Mouse (Mus musculus): ENCODE results near the gene Chd9.

Gene Chd9

DNA sequence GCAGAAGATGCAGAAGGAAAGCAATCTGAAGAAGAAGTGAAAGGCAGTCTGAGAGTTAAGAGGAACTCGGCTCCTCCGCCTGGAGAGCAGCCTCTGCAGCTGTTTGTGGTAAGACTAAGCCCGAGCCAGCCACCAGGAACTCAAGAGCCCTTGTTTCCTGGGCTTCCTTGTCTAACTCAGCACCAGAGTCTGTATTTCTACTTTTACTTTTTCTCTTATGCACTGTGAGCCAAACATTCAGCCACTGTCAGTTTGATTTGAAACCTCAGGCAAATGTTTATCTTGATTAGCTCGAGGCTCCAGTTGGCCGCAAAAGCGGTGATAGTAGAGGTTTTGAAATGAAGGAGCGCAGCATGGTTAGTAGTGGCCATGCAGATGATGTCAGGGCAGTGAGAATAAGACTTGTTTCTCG, 148.8 kb downstream of the Chd9 start:
- no peak for DNase-seq (ENCODE audit: low spot score in 2 of 2)

DNA sequence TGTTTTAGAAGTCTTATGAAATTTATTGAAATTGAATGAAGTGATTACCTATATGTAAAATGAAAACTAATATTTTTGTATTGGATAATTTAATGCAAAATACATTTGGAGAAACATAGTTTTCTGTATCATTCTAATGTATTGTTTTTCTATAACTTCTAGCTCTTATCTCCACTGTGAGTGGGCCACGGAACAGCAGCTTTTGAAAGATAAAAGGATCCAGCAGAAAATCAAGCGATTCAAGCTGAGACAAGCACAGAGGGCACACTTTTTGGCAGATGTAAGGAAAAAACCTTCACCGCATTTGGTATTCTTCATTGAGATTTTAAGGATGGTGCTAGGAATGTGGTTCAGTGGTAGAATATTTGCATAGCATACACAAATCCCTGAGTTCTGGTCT, 150.6 kb downstream of the Chd9 start:
- no peak for DNase-seq (ENCODE audit: low spot score in 2 of 2)

DNA sequence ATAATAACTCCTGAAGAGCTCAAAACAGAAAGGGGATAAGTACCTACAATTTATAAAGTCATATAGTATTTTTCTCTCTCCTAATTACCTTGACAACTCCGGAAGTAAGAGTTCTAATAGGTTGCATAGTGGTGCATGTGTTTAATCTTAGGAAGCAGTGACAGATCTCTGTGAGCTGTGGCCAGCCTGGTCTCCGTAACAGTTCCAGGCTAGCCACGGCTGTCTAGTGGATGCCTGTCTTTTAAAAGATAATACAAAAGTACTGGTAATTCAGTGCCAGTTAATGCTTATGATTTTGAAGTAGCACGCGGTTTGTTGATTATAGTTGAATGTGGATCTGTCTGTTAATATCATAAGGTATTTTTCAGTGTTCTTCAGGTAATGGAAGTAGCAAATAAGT, 151.1 kb downstream of the Chd9 start:
- DNase-seq (ENCODE audit: low spot score in 2 of 2) = no peak

DNA sequence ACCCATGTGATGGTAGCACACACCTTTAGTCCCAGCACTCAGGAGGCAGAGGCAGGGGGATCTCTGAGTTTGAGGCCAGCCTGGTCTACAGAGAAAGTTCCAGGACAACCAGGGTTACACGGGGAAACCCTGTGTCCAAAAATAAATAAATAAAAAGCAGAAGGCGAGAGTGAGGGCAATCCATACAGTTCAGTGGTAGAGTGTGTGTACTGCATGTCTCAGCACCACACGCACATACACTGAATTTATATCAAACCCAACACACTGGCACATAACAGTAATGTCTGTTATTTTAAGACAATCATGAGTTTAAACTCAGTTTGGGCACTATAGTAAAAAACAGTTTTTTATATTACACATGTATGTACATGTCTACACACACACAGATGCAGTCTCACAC, 153.9 kb downstream of the Chd9 start:
- no peak for DNase-seq (ENCODE audit: low spot score in 2 of 2)

DNA sequence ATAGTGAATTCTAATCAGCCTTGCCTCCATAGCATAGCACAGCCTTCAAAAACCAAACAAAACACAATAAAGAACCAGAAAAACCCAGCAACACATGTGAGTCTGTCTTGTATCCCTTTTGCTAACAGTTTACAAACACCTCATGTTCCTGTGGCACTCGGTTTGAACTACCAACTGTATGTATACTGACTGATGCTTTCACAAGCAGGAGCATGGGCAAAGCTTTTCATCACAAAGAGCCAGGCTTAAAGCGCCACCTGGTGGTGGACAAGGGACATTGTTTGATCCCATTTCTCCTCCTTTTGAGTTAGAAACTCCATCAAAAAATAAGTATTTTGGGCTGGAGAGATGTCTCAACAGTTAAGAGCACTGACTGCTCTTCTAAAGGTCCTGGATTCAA, 191.6 kb downstream of the Chd9 start:
- DNase-seq (ENCODE audit: low spot score in 2 of 2) = peak; percentile 45 to 51

DNA sequence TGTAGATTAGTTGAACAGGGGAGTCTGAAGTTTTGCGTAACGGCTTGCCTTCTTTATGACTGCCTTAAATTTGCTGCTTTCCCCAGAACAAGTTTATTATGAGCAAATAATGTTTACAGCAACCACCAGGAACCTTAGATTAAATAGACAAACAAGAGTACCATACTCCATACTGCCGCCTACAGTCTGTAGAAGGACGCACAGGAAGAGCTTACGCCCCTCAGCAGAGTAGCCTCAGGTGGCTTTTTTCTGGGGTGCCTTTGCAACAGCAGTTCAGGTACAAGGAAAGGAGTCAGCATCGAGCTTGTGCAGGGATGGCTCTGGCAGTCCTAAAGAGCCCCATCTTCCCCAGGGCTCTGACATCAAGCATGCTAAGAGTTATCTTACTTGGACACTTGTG, 206.3 kb downstream of the Chd9 start:
- no peak for DNase-seq (ENCODE audit: low spot score in 2 of 2)

DNA sequence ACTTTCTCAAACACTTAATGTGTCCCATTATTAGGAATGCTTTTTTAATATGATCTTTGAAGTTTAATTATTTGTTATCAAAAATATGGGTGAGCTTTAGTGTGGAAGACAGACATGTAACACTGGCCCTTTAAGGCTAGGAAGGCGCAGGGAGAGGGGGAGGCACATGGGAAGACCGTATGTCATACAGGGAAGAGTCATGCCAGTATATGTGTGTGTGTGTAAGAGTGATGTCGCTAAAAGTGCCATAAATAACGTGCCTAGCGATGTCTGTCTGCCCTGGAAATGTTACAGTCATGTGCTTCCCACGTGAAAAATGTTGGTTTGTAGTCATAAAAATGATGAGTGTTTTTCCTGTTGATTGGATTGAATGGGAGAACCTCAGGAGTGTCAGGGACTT, 208.8 kb downstream of the Chd9 start:
- no peak for DNase-seq (ENCODE audit: low spot score in 2 of 2)

DNA sequence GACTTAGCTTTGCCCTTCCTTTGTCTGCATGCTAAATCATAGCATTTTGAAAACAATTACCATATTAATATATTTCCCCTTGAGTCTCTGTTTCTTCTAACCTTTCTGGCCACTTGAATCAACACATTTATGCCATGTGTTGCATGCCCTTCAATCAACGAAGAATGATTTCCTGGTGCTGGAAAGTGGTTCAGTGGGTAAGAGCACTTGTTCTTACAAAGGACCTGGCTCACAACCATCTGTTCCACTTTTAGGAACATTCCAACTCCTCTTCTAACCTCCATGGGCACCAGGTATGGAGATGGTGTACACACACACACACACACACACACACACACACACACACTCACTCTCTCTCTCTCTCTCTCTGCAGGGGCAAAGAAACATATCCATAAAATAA, 210.5 kb downstream of the Chd9 start:
- DNase-seq (ENCODE audit: low spot score in 2 of 2) = no peak

DNA sequence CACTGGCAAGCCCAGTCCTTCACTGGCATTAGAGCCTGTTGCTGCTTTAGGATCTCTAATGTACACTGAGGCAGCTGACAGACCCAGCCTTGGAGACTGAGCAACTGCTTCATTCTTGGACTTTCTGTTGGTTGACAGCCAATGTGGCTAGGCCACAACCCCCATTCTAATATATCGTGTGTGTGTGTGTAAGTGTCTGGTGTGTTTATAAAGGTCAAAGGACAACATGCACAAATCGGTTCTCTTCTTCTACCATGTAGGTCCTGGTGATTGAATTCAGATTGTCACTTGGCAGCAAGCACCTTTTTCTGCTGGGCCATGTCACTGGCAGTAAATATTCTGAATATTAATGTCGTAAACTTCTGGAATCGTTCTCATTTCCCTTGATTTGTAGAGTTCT, 218.2 kb downstream of the Chd9 start:
- no peak for DNase-seq (ENCODE audit: low spot score in 2 of 2)

DNA sequence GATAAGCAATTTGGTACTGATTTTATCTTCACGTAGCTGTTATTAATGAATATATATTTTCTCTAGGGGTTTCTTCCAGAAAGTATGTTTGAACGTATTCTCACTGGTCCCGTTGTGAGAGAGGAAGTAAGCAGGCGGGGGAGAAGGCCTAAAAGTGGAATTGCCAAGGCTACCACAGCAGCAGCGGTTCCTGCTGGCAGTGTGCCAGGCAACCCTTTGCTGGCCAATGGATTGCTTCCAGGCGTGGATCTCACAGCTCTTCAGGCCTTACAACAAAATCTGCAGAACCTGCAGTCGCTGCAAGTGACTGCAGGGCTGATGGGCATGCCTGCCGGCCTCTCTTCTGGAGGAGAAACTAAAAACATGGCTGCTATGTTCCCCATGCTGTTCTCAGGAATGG, 222.9 kb downstream of the Chd9 start:
- DNase-seq (ENCODE audit: low spot score in 2 of 2) = peak in 1 of 2 experiments; percentile 71

DNA sequence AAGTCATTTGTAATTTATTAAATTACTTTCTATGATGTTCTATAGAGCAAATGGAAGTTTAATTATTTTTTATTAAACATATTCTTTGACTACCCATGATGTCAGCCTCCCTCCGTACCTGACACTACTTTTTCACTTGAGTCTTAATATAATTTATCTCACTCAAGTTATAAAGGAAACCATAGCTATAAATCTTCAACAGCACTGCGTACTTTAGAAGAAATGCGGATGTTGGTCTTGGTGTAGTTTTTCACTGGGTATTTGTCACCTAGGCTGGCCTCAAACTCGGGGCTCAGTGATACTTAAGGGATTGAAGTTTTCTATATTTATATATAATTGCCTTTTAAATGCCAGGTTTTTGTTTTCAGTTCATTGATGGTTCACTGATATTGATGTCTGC, 226.3 kb downstream of the Chd9 start:
- no peak for DNase-seq (ENCODE audit: low spot score in 2 of 2)

DNA sequence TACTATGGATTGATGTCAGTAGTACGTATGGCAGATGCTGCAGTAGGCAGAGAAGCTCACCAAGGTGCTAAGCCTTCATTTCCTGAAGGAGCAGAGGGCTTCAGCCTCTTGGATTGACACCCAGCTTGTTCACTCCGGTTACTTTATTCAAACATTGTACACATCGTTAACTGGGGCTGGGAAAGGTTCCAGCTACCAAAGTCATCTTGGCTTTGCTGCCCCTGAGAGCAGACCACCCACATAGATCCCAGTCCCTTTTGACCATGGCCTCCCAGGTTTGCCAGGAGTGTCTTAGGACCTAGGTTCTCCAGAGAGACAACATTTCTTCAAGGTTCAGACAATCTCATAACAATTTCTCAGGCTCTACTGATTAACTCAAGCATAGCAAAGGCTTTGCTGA, 228.7 kb downstream of the Chd9 start:
- DNase-seq (ENCODE audit: low spot score in 2 of 2) = no peak

DNA sequence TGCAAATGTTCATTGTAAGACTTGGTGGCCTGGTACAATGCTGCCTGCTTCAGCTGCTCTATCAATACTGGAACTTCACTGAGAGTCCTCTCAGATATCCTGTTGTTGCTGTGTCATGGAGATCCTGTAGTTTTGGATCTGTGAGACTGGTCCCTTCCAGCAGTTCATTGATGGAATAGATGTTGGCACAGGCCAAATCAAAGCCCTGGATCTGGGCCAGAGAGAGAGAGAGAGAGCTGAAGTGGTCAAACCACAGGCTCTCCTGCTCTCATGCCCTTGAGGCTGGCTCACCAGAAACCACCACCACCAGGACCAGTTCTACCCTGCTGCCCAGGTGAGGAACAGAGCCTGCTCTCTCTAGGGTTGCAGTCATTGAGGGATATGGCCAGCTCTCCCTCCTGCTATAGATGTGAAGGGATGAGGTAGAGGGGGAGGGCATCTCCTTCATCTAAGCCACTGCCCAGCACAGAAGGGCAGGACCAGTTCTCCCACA, 231.0 kb downstream of the Chd9 start:
- no peak for DNase-seq (ENCODE audit: low spot score in 2 of 2)

DNA sequence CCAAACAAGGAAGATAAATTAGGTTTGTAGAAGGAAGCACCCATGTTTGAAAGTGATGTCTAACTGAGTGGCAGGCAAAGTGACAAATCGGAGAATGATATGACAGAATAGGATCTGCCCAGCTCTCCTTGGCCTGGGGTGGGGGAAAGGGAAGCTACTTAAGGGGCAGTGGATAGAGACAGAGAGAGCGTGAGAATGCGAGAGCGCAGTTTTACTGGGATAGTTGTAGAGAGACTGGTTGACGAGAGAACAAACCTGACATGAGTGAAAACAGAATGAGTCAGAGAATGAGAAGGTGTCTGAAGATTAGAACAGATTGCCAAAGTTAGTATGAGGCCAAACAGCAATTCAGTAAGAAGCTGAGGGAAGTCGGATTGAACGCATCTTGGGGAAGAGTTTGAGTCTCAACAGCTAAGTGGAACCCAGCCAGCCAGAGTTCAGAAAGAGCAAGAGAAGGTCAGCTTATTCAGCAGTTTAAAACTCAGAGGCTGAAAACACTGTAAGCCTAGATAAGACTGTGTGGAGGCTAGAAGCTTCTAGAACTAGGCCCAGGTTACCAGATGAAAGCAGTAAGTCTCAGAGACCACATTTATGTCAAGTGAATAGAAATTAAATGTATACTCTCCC, 231.8 kb downstream of the Chd9 start:
- DNase-seq (ENCODE audit: low spot score in 2 of 2) = no peak

DNA sequence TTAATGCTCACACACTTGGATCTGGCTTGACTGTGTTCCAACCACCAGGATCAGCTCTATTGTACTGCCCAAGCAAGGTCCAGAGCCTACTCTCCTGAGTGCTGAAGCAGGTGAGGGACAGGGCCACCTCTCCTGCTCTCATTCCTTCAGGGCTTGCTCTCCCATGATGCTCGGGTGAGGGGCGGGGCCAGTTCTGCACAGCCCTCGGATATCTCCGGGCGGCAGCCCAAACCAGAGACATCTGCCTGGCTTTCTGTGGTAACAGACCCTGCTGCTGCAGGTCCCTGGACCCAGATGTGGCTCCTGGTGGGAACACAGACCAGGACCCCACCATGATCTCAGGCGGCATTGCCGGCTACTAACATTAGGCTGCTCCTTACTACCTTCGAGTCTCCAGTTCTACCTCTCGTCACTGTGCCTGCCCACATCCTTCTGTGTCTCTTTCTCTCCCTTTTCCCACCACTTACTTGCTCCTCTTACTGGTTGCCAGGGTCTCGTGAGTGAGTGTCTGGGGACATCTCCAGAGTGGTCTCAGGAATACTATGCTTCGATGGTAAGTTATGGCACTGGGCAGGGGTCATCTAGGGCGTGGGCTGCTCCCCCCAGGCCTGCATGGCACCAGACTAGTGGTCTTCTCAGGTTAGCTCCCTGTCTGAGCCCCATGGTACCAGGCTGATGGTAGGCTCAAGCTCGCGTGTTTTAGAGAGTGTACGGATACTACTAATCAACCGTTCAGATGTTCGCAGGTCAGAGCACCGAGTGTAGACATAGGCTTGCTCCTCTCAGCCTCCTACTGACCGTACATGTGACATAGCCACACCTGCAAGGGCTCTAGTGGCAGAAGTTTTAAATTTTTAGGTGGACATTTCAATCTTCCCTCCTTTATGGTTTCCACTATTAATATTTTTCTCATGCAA, 232.7 kb downstream of the Chd9 start:
- DNase-seq (ENCODE audit: low spot score in 2 of 2) = no peak

DNA sequence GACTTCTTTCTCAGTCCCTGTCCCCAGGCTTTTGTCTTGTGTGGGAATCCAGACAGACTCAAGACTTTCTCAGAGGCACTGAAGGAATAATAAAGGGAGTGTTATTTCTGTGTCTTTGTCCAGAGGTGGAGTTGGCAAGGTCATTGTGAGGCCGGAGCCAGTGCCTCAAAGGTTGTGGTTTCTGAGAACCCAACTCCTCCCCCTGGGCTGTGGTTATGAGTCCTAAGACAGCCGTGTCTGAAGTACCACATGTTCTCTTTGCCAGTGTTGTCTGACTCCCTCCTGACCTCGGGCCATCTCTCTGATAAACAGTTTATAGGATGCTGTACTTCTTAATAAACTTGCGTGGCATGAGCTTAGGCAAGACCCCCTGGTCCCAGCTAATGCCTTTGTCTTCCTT, 237.0 kb downstream of the Chd9 start:
- no peak for DNase-seq (ENCODE audit: low spot score in 2 of 2)

DNA sequence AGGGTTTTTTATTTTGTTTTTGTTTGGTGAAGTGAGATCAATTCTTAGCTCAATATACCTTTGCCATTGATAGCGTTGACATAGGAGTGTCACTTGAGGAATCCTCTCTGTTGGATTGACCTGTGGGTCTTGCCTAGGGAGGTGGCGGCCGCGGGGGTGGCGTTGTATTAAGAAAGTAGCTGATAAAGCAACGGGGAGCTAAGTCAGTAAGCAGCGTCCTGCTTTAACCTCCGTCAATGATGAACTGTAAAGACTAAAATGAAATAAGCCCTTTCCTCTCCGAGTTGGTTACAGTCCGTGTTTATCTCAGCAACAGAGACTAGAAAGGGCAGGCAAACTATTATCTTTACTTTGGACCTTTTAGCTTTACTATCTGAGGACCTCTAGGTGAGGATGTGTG, 241.3 kb downstream of the Chd9 start:
- DNase-seq (ENCODE audit: low spot score in 2 of 2) = no peak

DNA sequence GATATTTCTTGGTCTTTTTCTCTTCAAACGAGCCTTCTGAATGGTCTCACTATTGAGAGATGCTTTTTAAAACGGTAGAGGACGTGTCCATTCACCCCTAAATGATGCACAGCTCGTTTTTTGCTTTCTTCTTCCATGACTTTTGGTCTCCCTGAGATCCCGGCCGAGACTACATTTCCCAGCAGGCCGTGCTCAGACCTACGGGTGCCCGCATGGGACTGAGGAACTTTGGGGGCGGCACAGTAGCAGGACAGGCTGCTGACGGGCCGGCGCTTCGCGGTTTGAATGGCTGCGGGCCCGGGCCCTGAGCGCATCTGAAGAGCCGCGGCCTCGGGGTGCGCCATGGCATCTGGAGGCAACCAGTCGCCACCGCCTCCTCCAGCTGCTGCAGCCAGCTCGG, 241.7 kb downstream of the Chd9 start, which contains the start of gene Rbl2:
Gene Rbl2, plus strand, starts transcription at position 224 of the 400 bp plus-strand sequence.
- DNase-seq (ENCODE audit: low spot score in 2 of 2) = peak; percentile 96 to 97

DNA sequence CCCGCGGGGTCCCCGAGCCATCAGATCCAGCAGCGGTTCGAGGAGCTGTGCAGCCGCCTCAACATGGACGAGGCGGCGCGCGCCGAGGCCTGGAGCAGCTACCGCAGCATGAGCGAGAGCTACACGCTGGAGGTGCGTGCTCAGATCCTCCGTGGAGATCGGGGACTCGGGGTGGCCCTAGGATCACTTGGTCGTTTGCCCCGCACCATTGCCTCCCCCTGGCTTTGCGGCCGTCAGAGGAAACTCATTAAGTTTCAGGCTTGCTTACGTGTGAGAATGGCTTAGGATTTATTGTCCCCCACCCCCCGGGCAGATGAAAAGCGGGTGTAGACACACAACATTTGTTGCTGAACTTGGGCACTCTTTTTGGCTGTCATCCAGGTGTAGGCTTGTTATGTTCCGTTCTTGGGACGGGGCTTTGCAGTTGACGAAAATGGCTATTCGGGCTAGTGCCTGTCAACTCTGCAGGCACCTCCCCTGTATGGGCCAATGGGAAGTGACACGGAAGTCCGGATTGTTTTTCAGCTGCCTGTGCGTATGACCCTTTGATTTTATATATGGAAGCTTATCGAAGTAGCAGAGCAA, 242.2 kb downstream of the Chd9 start:
- DNase-seq (ENCODE audit: low spot score in 2 of 2) = peak; percentile 69 to 83

DNA sequence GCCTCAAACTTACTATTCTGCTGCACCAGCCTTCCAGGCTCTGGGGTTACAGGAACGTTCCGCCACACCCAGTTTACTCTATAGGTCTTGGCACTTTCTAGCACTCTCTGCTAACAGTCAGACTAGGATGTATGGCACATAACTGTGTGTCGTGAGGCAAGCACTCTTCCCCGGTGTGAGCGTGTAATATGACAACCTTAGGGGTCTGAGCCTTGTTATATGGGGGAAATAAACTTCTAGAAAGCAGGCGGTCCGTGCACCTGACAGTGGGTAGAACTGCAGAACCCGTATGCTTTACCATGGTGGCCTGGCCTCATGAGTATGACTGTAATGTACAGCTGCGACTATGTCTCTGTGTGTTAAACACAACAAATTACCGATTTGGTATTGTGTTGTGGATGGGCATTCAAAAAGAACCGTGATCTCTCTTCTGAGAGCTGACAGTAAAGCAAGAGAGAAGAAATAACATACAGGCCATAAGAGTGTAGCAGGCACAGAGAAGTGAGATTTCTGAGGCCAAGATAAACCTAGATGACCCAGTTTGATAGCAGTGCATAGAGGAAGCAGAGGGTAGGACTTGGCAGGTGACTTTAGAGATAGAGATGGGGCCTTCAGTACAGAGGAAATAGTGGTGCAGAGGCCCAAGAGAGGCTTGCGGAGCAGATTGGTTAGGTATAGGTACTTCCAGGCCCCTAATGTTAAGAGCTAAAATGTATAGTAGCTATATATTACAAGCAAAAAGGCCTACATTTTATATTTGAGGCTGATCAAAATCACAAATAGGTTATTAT, 249.1 kb downstream of the Chd9 start:
- no peak for DNase-seq (ENCODE audit: low spot score in 2 of 2)

DNA sequence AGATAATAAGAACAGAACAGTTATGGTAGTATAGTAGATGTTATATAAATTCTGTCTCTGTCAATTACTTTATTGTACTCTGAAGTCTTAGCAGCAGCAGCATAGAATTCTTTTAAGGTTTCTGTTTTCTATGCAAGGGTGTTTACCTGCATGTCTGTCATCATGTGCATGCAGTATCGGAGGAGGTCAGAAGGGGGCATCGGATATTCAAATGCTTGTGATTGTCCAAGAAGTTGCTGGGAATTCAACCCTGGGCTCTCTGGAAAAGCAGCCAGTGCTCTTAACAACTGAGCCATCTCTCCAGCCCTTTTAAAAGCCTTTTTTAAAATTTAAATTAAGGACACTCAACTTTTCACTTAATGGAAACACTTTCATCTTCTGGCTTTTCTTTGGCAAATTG, 251.5 kb downstream of the Chd9 start:
- DNase-seq (ENCODE audit: low spot score in 2 of 2) = no peak

DNA sequence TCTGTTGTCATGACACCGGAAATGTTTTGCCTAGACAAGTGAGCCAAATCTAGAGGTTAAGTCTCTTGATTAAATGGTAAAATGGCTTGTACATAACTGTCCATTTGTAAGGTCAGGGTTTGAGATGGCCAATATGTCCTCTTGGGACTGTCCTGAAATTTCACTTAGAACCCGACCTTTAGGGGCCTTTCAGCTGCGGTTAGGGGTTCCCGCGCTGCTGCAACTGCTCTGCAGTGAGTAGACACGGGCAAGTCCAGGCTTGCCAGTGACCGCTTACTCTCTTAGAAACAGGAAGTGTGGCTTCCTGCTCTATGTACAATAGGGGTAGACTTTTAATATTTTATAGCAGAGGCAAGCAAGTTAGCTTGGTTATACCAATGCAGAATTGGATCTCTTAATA, 253.8 kb downstream of the Chd9 start:
- no peak for DNase-seq (ENCODE audit: low spot score in 2 of 2)
